In the genomic region with DNA sequence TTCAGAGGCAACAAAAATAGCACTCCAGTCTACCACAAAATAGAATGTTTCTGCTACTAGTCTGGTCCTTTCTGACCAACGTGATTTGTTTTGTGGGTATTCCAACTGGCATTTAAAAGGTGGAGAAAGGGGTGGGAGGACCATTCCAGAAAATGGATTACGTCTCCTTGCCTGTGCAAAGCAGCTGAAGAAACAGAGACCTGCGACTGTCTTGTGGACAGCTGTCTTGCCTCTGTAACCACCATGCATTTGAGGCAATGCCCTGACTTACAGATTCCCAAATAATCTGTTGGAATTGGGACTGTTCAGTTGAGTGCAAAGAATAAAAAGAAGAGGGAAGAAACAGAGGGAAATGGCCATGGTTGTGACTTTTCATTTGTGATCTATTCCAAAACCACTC, we compare ENCODE assay signal across 25 mouse cellular contexts.
"Had no signal": no experiment of that assay in that cellular context is flagged by ENCODE, and none has a peak within 500 bp of the region (broad histone marks: within the 10 kb centered on the region; RNA-seq: fewer than 3 reads in every experiment).

No protein-coding gene starts in this region.

- H3K27ac ChIP-seq: gastrocnemius, adult 2 months; heart, adult 2 months; hindbrain, embryonic 10.5 days; hindbrain, embryonic 12.5 days; hindbrain, embryonic 14.5 days; intestine, embryonic 15.5 days; layer of hippocampus, adult 2 months; limb, embryonic 13.5 days; limb, embryonic 15.5 days; liver, embryonic 12.5 days; liver, embryonic 14.5 days had no signal

- H3K4me3 ChIP-seq: gastrocnemius, adult 2 months; heart, adult 2 months; hindbrain, embryonic 10.5 days; hindbrain, embryonic 12.5 days; intestine, embryonic 15.5 days; layer of hippocampus, adult 2 months; limb, embryonic 13.5 days; limb, embryonic 15.5 days; liver, embryonic 12.5 days had no signal

- H3K9ac ChIP-seq: hindbrain, embryonic 12.5 days; hindbrain, embryonic 14.5 days; intestine, embryonic 15.5 days; limb, embryonic 13.5 days; limb, embryonic 15.5 days; liver, embryonic 12.5 days; liver, embryonic 14.5 days had no signal

- H3K9me3 ChIP-seq: hindbrain, embryonic 10.5 days; hindbrain, embryonic 12.5 days; intestine, embryonic 15.5 days; limb, embryonic 13.5 days; limb, embryonic 15.5 days; liver, embryonic 12.5 days had no signal

- H3K27me3 ChIP-seq: hindbrain, embryonic 12.5 days; intestine, embryonic 15.5 days; limb, embryonic 13.5 days; limb, embryonic 15.5 days; liver, embryonic 12.5 days had no signal

- H3K4me2 ChIP-seq: heart, embryonic 11.5 days; hindbrain, embryonic 12.5 days; hindbrain, embryonic 14.5 days; intestine, embryonic 15.5 days; limb, embryonic 13.5 days; limb, embryonic 15.5 days; liver, embryonic 12.5 days had no signal

- H3K36me3 ChIP-seq: hindbrain, embryonic 10.5 days; hindbrain, embryonic 12.5 days; intestine, embryonic 15.5 days; limb, embryonic 13.5 days; limb, embryonic 15.5 days; liver, embryonic 12.5 days had no signal

- DNase-seq: gastrocnemius, adult 2 months; gastrocnemius, postnatal 10 days; gastrocnemius, postnatal 25 days; heart, adult 2 months; heart, postnatal 10 days; heart, postnatal 4 days; kidney, adult 18-20 months; kidney, adult 8-10 months; kidney, postnatal 10 days; kidney, postnatal 25 days; kidney, postnatal 4 days; left cerebral cortex, postnatal 4 days had no signal

- ATAC-seq: hindbrain, embryonic 16.5 days; inflammation-experienced regulatory T-cells, adult 6 months; intestine, embryonic 15.5 days; intestine, postnatal 0 days; liver, embryonic 12.5 days had no signal

- H3K4me1 ChIP-seq: intestine, embryonic 15.5 days; limb, embryonic 15.5 days; liver, embryonic 12.5 days had no signal
